Mouse (Mus musculus) gastrocnemius, postnatal 25 days (tissue): ENCODE data around the gene Olfr815. TPM values are rescaled to one million over a fixed set of nuclear protein-coding genes. Genes with fewer than 3 reads are reported as not detected.
"Not testable (repeated sequence)": the region's sequence is repeated elsewhere in the genome, so short reads cannot be mapped to it uniquely, and the experiment has no call there.

ENCODE experiments used
- DNase-seq: peaks from one replicate; pipeline ENCODE4 v3.0.0; 2022
- long read RNA-seq, 2 experiments: library from polyadenylated mRNA; stranded (forward); transcript quantifications; one replicate each; pipeline ENCODE4 v2.0.0; 2021
- total RNA-seq, 2 experiments: library from RNA; stranded (reverse); gene quantifications; 1 replicate in 1 of 2; 2 replicates in 1 of 2; pipeline ENCODE4 v1.2.3; 2021

The Olfr815 gene
- total RNA-seq, result not detected
- long read RNA-seq, experiment 1, result 0 reads
- long read RNA-seq, experiment 2, result 0 reads

GRCm38 (mm10) chr10:129905767-129906166, at the start of gene Olfr815:
Gene Olfr815 (minus strand): TSS chr10:129905867.
- not testable (repeated sequence) for DNase-seq

DNA sequence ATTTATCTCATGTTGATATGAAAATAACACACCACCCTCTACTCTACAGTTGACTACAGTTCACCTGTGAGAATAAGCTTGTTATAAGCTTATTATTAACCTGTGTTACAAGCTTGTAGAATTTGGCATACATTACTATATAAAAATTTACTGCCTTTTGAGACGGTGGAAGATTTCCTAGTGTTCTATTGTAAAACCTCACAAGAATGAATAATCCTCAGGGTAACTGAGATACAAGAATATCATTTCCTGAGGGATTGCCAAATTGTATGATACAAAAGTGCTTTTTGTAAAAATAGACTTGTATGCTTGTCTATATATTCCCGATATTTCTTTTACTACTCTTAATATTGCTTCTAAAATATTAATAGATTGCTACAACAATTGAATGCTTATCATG, 43.3 kb upstream of the Olfr815 start, which contains the start of gene Olfr818:
Gene Olfr818 (minus strand): TSS at position 101 of the 400 bp plus-strand sequence.
- no peak for DNase-seq

GRCm38 (mm10) chr10:129915497-129915896, 9.8 kb upstream of the Olfr815 start, which contains the start of gene Olfr816:
Gene Olfr816 (minus strand): TSS chr10:129915597.
- DNase-seq, result no peak

- no peak for DNase-seq
Observed at GRCm38 (mm10) chr10:129885934-129886333, 19.7 kb downstream of the Olfr815 start.

- not testable (repeated sequence) for DNase-seq
Observed at GRCm38 (mm10) chr10:129885496-129885895, 20.2 kb downstream of the Olfr815 start.

- not testable (repeated sequence) for DNase-seq
Observed at GRCm38 (mm10) chr10:129879751-129880150, 25.9 kb downstream of the Olfr815 start, which contains the start of gene Olfr814. Gene Olfr814 (minus strand): TSS chr10:129879851.

DNA sequence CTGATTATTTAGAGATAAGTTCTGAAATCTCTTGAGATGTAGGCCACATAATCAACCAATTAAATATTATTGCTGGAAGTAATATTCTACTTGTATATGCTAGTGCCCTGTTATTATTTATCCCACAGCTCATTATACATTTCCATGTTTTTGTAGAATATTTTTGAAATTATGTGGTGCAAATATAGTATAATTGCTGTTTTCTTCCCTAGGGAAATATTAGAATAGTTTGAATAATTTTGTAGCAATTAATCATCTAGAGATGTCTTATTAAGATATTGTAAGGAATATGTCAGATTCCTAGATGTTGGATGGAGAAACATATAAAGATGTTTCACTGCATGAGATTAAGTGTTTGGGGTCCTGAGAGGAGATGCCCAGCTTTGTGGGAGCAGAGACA, 50.6 kb downstream of the Olfr815 start, which contains the start of gene Olfr813:
Gene Olfr813 (plus strand): TSS at position 301 of the 400 bp plus-strand sequence.
- no peak for DNase-seq

Other genes with a start within 250 kb of the Olfr815 start
- gene Olfr800, start 248.2 kb downstream of the Olfr815 start, total RNA-seq, result not detected
- gene Olfr801, start 232.0 kb downstream of the Olfr815 start, total RNA-seq, result not detected
- gene Olfr802, start 217.7 kb downstream of the Olfr815 start, total RNA-seq, result not detected
- gene Olfr803, start 211.6 kb downstream of the Olfr815 start, total RNA-seq, result not detected
- gene Olfr804, start 202.7 kb downstream of the Olfr815 start, total RNA-seq, result not detected
- not detected for gene Olfr805, start 176.5 kb downstream of the Olfr815 start, total RNA-seq
- gene Olfr806, start 163.9 kb downstream of the Olfr815 start, total RNA-seq, result not detected
- gene Olfr807, start 148.1 kb downstream of the Olfr815 start, total RNA-seq, result not detected
- gene Olfr808, start 140.4 kb downstream of the Olfr815 start, total RNA-seq, result not detected
- not detected for gene Olfr809, start 131.2 kb downstream of the Olfr815 start, total RNA-seq
- gene Olfr810, start 111.0 kb downstream of the Olfr815 start, total RNA-seq, result not detected
- not detected for gene Olfr811, start 101.5 kb downstream of the Olfr815 start, total RNA-seq
- gene Olfr812, start 59.8 kb downstream of the Olfr815 start, total RNA-seq, result not detected
- gene Olfr813, start 50.5 kb downstream of the Olfr815 start, total RNA-seq, result not detected
- not detected for gene Olfr814, start 26.0 kb downstream of the Olfr815 start, total RNA-seq
- gene Olfr816, start 9.7 kb upstream of the Olfr815 start, total RNA-seq, result not detected
- gene Olfr818, start 43.2 kb upstream of the Olfr815 start, total RNA-seq, result not detected
- not detected for gene Olfr819, start 61.4 kb upstream of the Olfr815 start, total RNA-seq
- gene Olfr247, start 70.3 kb upstream of the Olfr815 start, total RNA-seq, result not detected
- not detected for gene Gm10310, start 79.2 kb upstream of the Olfr815 start, total RNA-seq
- gene Olfr820, start 106.8 kb upstream of the Olfr815 start, total RNA-seq, result not detected
- not detected for gene Olfr821, start 124.5 kb upstream of the Olfr815 start, total RNA-seq
- not detected for gene Olfr822, start 165.3 kb upstream of the Olfr815 start, total RNA-seq
- not detected for gene Olfr823, start 209.5 kb upstream of the Olfr815 start, total RNA-seq
- not detected for gene Olfr824, start 224.1 kb upstream of the Olfr815 start, total RNA-seq